Mouse (Mus musculus) liver, embryonic 14.5 days (tissue): Measurements from ENCODE around the gene Spty2d1. TPM values are rescaled to one million over a fixed set of nuclear protein-coding genes. Genes with fewer than 3 reads are reported as not detected.

Source experiments
- ATAC-seq: fragments of 200-750 bp; cut with Nextera tagmentation; 2 replicates; pipeline ENCODE4 v1.8.0; 2017; ENCODE audit warnings: moderate number of reproducible peaks, mild to moderate bottlenecking, moderate library complexity; ENCODE audit not compliant: insufficient read depth
- DNase-seq, 3 experiments: peaks; one replicate each; pipeline ENCODE4 v3.0.0-alpha.2; 2012 to 2013; ENCODE audit warnings: low read depth in 3 of 3, low spot score in 3 of 3
- H3K27ac ChIP-seq: fragments of 300-500 bp; sonication (generic); 2 replicates; pipeline ENCODE4 v1.5.1; 2014; ENCODE audit warnings: moderate library complexity, mild to moderate bottlenecking, control low read depth, inconsistent platforms
- H3K27me3 ChIP-seq: fragments of 300-500 bp; sonication (generic); 2 replicates; pipeline ENCODE4 v1.6.1; 2014; ENCODE audit warnings: mild to moderate bottlenecking, low read length, moderate library complexity; ENCODE audit not compliant: control insufficient read depth, insufficient read depth
- H3K36me3 ChIP-seq: fragments of 300-500 bp; sonication (generic); replicated peaks from 2 replicates; pipeline ENCODE4 v1.6.1; 2014; ENCODE audit warnings: low read depth; ENCODE audit not compliant: control insufficient read depth, insufficient read depth
- H3K4me1 ChIP-seq, 2 experiments: fragments of 200-500 bp in 1 of 2; fragments of 300-500 bp in 1 of 2; sonication (generic) in 1 of 2; replicated peaks; 2 replicates each; pipeline ENCODE4 v1.6.1; 2012 to 2014; ENCODE audit warnings: antibody characterized with exemption in 1 of 2, inconsistent platforms in 1 of 2, low read length in 1 of 2; ENCODE audit not compliant: control insufficient read depth in 2 of 2, insufficient read depth in 2 of 2
- H3K4me2 ChIP-seq: fragments of 300-500 bp; sonication (generic); 2 replicates; pipeline ENCODE4 v1.6.1; 2014; ENCODE audit warnings: low read depth, mild to moderate bottlenecking, control low read depth, moderate library complexity
- H3K4me3 ChIP-seq, 2 experiments: fragments of 200-500 bp in 1 of 2; fragments of 300-500 bp in 1 of 2; sonication (generic) in 1 of 2; 2 replicates each; pipeline ENCODE4 v1.5.1; 2012 to 2014; ENCODE audit warnings: low read depth in 2 of 2, low read length in 2 of 2, mild to moderate bottlenecking in 2 of 2, control low read depth in 1 of 2, inconsistent platforms in 1 of 2, moderate library complexity in 1 of 2; ENCODE audit not compliant: insufficient read depth in 1 of 2
- H3K9ac ChIP-seq: fragments of 300-500 bp; sonication (generic); replicated peaks from 2 replicates; pipeline ENCODE4 v1.6.1; 2014; ENCODE audit warnings: mild to moderate bottlenecking, control low read depth, moderate library complexity
- H3K9me3 ChIP-seq: fragments of 300-500 bp; sonication (generic); 2 replicates; pipeline ENCODE4 v1.6.1; 2016; ENCODE audit warnings: low read length, mixed read lengths; ENCODE audit not compliant: control insufficient read depth
- CTCF ChIP-seq: IDR thresholded peaks from 2 replicates; pipeline ENCODE4 v1.5.1; 2016; ENCODE audit warnings: antibody characterized with exemption, low read depth, control low read depth
- EP300 ChIP-seq: IDR thresholded peaks from 2 replicates; pipeline ENCODE4 v1.6.1; 2016; ENCODE audit warnings: antibody characterized with exemption, low read depth
- WGBS: fragments of 180-500 bp; shearing (Covaris S2); extraction: QIAGEN DNeasy Blood & Tissue Kit; methylation state at CpG from one replicate; pipeline ENCODE4 v1.1.7; 2014; ENCODE audit not compliant: insufficient replicate concordance; 5-methylcytosine and 5-hydroxymethylcytosine counted together
- polyA plus RNA-seq, 2 experiments: library from polyadenylated mRNA; depleted of rRNA in 1 of 2; stranded (reverse) in 1 of 2; unstranded in 1 of 2; fragments of >200 nt; fragmentation: Nextera tagmentation in 1 of 2; extraction: Ambion mirVana in 1 of 2; gene quantifications; 2 replicates each; pipeline versions ENCODE4 v1.2.1 to v1.2.3; 2012 to 2014

The Spty2d1 gene
- polyA plus RNA-seq (2012; rRNA removed) = 3.5 and 5.9 TPM in 2 replicates
- polyA plus RNA-seq (2014; fragmentation: Nextera tagmentation; extraction: Ambion mirVana) = 10.1 and 10.4 TPM in 2 replicates

DNA sequence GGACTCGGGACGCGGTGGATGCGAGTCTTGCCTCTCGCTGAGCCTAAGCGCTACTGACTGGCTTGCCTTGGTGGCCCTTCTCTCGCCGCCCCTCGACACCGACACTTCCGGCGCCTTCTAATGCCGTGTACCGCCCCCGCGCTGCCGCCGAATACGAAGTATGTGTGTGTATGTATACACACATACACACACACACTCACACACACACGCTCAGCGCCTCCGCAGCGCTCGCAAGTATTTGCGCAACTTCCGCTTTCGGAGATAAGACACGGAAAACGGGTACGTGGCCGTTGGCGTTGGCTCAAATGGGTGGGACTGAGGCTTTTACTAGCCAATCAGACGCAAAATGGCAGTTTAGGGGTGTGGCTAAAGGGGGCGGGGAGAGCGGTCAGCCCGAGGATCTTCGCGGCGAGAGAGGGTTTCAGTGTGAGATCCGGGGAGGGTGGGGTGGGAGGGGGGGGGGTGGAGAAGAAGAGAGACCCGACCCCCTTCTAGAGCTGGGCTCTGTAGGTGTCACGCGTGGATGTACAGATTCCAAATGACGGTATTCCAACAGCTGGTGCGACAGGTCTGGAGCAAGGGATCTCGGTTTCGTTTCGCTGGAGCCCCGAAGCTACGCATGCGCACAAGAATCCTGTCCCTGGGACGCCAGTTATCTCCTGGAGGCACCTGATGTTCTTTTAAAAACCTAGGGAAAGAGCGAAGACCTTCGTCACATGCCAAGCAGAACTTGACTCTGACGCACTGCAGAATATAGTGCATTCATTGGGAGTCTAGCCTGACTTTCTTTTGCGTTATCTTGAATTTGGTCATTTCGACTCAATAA, at the start of gene Spty2d1:
Spty2d1 (minus strand) TSS at position 244 of the 826 bp plus-strand sequence.
- WGBS = under 1% methylated on average over 57 of the region's 57 CpGs
- H3K4me1 ChIP-seq = peaks cover 21 to 33% of the 10 kb centered on the region in 2 experiments
- peak; percentile 97 to 98 (median 98) for DNase-seq
- H3K36me3 ChIP-seq = no peaks in the 10 kb centered on the region
- peak; percentile 91 for ATAC-seq
- no peaks in the 10 kb centered on the region for H3K27me3 ChIP-seq
- H3K9ac ChIP-seq = peak within 1 kb of the TSS; percentile 87
- H3K4me3 ChIP-seq = peak within 1 kb of the TSS; percentile 81 to 93
- TF ChIP-seq EP300 (peak; percentile 74), CTCF (no peak; the same call in 1 of the 2 replicates)
- peak within 1 kb of the TSS; percentile 98 for H3K4me2 ChIP-seq
- no peaks in the 10 kb centered on the region for H3K9me3 ChIP-seq
- H3K27ac ChIP-seq = peak within 1 kb of the TSS; percentile 93

- DNase-seq (no peak), ATAC-seq (no peak)
- H3K4me1 ChIP-seq = peaks cover 2 to 34% of the 10 kb centered on the region in 2 experiments
- H3K9ac ChIP-seq = no peak overlapping the region
- 48% methylated on average over 4 of the region's 4 CpGs for WGBS
- H3K27me3 ChIP-seq = no peaks in the 10 kb centered on the region
- no peak overlapping the region for H3K4me3 ChIP-seq
- H3K36me3 ChIP-seq = no peaks in the 10 kb centered on the region
- no peak for TF ChIP-seq EP300
- no peak for TF ChIP-seq CTCF
- no peak overlapping the region for H3K27ac ChIP-seq
- H3K4me2 ChIP-seq = no peak overlapping the region
- H3K9me3 ChIP-seq = no peaks in the 10 kb centered on the region
Measured at GRCm38 (mm10) chr7:47056273-47056672, 48.1 kb upstream of the Spty2d1 start.

- no peaks in the 10 kb centered on the region for H3K36me3 ChIP-seq
- no peak overlapping the region for H3K4me3 ChIP-seq
- H3K4me1 ChIP-seq = peaks cover 2 to 37% of the 10 kb centered on the region in 2 experiments
- peak; percentile 14; the same call in 1 of the 2 replicates for ATAC-seq
- no peak overlapping the region for H3K27ac ChIP-seq
- no peak overlapping the region for H3K4me2 ChIP-seq
- TF ChIP-seq CTCF (no peak), EP300 (no peak)
- no peaks in the 10 kb centered on the region for H3K27me3 ChIP-seq
- no peak for DNase-seq
- H3K9me3 ChIP-seq = no peaks in the 10 kb centered on the region
- WGBS = 30% methylated on average over 9 of the region's 9 CpGs
- H3K9ac ChIP-seq = no peak overlapping the region
Measured at GRCm38 (mm10) chr7:47055744-47056143, 47.5 kb upstream of the Spty2d1 start.

DNA sequence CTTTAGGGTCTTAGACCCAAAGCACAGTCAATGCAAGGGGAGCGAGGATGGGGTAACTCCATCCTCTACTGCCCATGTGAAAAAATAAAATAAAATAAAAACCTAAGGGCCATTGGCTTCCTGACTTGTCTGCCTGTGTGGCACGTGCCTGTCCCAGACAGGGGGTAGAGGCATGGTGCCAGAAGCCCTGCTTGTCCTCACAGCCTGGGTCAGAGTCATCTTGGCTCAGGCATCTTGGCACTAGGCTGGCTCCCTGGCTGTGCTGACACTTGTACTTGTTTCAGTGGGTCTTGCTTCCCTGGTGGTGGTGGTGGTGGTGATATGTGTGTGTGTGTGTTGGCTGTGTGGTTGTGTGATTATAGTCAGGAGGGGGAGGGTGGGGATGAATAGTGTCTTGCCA, 46.5 kb upstream of the Spty2d1 start:
- H3K27me3 ChIP-seq = no peaks in the 10 kb centered on the region
- H3K4me3 ChIP-seq = no peak overlapping the region
- ATAC-seq = no peak
- no peaks in the 10 kb centered on the region for H3K36me3 ChIP-seq
- no peak overlapping the region for H3K4me2 ChIP-seq
- no peak for DNase-seq
- 42% methylated on average over 2 of the region's 2 CpGs for WGBS
- H3K4me1 ChIP-seq = peaks cover 0 to 35% of the 10 kb centered on the region in 2 experiments; a peak in 3 of 4 replicates
- H3K9ac ChIP-seq = no peak overlapping the region
- no peak for TF ChIP-seq EP300
- no peak for TF ChIP-seq CTCF
- H3K27ac ChIP-seq = no peak overlapping the region
- no peaks in the 10 kb centered on the region for H3K9me3 ChIP-seq

GRCm38 (mm10) chr7:47053287-47053686, 45.1 kb upstream of the Spty2d1 start:
- H3K9ac ChIP-seq = no peak overlapping the region
- no peak overlapping the region for H3K4me3 ChIP-seq
- no peak for DNase-seq
- TF ChIP-seq EP300 (no peak), CTCF (no peak)
- no peaks in the 10 kb centered on the region for H3K27me3 ChIP-seq
- no peak for ATAC-seq
- H3K4me1 ChIP-seq = peaks cover 0 to 28% of the 10 kb centered on the region in 2 experiments; a peak in 3 of 4 replicates
- H3K27ac ChIP-seq = no peak overlapping the region
- H3K9me3 ChIP-seq = no peaks in the 10 kb centered on the region
- no peak overlapping the region for H3K4me2 ChIP-seq
- no peaks in the 10 kb centered on the region for H3K36me3 ChIP-seq
- 77% methylated on average over 15 of the region's 15 CpGs for WGBS
